Mouse (Mus musculus): ENCODE measurements at regions not wholly inside any gene's neighbourhood (a gene's known extent, or its start where the extent isn't known, plus 50 kb on each side); places are given as distances from the start of the nearest gene placed in this dataset.
"Not testable (repeated sequence)": the region's sequence is repeated elsewhere in the genome, so short reads cannot be mapped to it uniquely, and the experiment has no call there.

- no peak for DNase-seq (ENCODE audit: low spot score)
These were observed 170.6 kb downstream of the Eipr1 start for GRCm38 (mm10) chr12:28922236-28922635.

GRCm38 (mm10) chr12:28925206-28925605 lies 173.6 kb downstream of the Eipr1 start:
- DNase-seq (ENCODE audit: low spot score): no peak

- DNase-seq (ENCODE audit: low spot score): no peak
These were observed 188.3 kb downstream of the Eipr1 start for GRCm38 (mm10) chr12:28939936-28940335.

- no peak for DNase-seq (ENCODE audit: low spot score)
These were observed 197.3 kb downstream of the Eipr1 start for GRCm38 (mm10) chr12:28948889-28949288.

- no peak for DNase-seq (ENCODE audit: low spot score)
These were observed 197.7 kb downstream of the Eipr1 start for GRCm38 (mm10) chr12:28949307-28949706.

- DNase-seq (ENCODE audit: low spot score): no peak
These were observed 205.6 kb downstream of the Eipr1 start for GRCm38 (mm10) chr12:28957155-28957554.

GRCm38 (mm10) chr12:28958661-28959060 lies 207.1 kb downstream of the Eipr1 start:
- DNase-seq (ENCODE audit: low spot score): no peak

GRCm38 (mm10) chr12:28969671-28970379 lies 218.2 kb downstream of the Eipr1 start:
- no peak for DNase-seq (ENCODE audit: low spot score)

GRCm38 (mm10) chr12:28974571-28975041 lies 223.0 kb downstream of the Eipr1 start:
- no peak for DNase-seq (ENCODE audit: low spot score)

GRCm38 (mm10) chr12:28975249-28975648 lies 223.6 kb downstream of the Eipr1 start:
- DNase-seq (ENCODE audit: low spot score): no peak

GRCm38 (mm10) chr12:28979679-28980078 lies 228.1 kb downstream of the Eipr1 start:
- no peak for DNase-seq (ENCODE audit: low spot score)

GRCm38 (mm10) chr12:28986214-28986613 lies 234.6 kb downstream of the Eipr1 start:
- DNase-seq (ENCODE audit: low spot score): no peak

- no peak for DNase-seq (ENCODE audit: low spot score)
These were observed 246.0 kb downstream of the Eipr1 start for GRCm38 (mm10) chr12:28997474-28998192.

GRCm38 (mm10) chr12:28999963-29000451 lies 248.4 kb downstream of the Eipr1 start:
- no peak for DNase-seq (ENCODE audit: low spot score)

- DNase-seq (ENCODE audit: low spot score): no peak
These were observed 252.9 kb downstream of the Eipr1 start for GRCm38 (mm10) chr12:29004504-29004903.

GRCm38 (mm10) chr12:29014601-29015000 lies 263.0 kb downstream of the Eipr1 start:
- DNase-seq (ENCODE audit: low spot score): no peak

- DNase-seq (ENCODE audit: low spot score): no peak
These were observed 263.7 kb downstream of the Eipr1 start for GRCm38 (mm10) chr12:29015200-29015862.

- no peak for DNase-seq (ENCODE audit: low spot score)
These were observed 269.5 kb downstream of the Eipr1 start for GRCm38 (mm10) chr12:29021152-29021551.

GRCm38 (mm10) chr12:29028171-29028570 lies 276.6 kb downstream of the Eipr1 start:
- no peak for DNase-seq (ENCODE audit: low spot score)

- no peak for DNase-seq (ENCODE audit: low spot score)
These were observed 277.9 kb downstream of the Eipr1 start for GRCm38 (mm10) chr12:29029461-29029860.

- no peak for DNase-seq (ENCODE audit: low spot score)
These were observed 294.4 kb downstream of the Eipr1 start for GRCm38 (mm10) chr12:29046009-29046408.

- not testable (repeated sequence) for DNase-seq (ENCODE audit: low spot score)
These were observed 297.0 kb downstream of the Eipr1 start for GRCm38 (mm10) chr12:29048596-29048995.

GRCm38 (mm10) chr12:29049105-29049511 lies 297.5 kb downstream of the Eipr1 start:
- DNase-seq (ENCODE audit: low spot score): no peak

Data from testis, postnatal 14 days (tissue).